Mouse (Mus musculus) urinary bladder, postnatal 14 days (tissue): Measurements from ENCODE around the gene Dab1.

Experiments used
- DNase-seq: peaks from one replicate; pipeline ENCODE4 v3.0.0; 2021; ENCODE audit warnings: low spot score

Dab1 gene

DNA sequence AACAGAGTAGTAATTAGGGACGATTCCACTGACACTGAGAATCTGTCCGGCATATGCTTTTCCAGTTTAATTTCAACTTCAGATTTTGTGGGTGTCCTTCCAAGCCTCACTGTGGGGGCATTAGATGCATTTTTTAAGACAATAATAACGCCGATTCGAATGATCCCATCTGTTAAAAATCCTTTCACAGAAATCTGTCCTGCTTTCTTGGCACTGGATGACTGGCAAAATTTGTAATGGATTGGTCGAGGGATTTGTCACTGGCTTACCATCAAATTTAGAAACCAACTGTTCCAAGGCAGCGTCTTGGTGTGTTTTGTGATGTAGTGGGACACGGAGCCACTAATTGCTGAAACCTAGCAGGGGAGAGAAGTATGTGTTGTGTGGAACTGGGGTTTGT, 638.6 kb downstream of the Dab1 start:
- no peak for DNase-seq

DNA sequence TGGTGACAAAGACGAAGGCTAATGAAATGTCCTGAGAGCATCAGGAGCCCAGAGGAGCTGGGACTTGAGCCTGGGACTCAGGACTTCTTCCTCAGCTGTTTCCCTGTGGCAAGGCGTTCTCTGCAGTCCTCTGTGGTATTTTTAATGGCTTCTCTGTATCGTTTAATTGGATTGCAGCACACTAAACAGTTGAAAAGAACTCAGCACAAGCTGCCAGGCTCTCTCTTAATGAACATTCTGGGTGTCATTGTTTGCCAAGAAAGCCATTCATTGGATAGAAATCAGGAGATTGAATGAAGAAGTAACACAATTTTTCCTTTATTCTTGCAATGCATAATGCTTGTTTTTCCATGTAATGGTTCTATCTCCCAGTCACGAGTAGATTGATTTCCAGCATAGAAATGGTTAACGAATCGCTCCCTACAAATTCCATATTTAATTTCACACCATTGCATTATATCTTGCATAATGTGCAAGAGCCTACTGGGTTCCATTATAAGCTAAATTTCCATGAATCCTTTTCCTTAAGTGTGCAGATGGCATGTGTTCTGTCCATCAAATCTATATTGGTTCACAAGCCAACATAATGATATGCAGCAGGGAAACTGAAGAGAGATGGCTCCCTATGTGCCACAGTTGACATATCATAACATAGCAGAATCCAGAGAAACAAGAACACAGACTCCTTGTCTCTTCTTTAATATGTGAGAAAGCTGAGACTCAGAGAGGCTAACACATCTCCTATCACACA, 650.4 kb downstream of the Dab1 start:
- DNase-seq, result no peak

GRCm38 (mm10) chr4:104270173-104270557, 651.0 kb downstream of the Dab1 start:
- no peak for DNase-seq

- no peak for DNase-seq
Observed at GRCm38 (mm10) chr4:104275260-104275659, 656.1 kb downstream of the Dab1 start.

DNA sequence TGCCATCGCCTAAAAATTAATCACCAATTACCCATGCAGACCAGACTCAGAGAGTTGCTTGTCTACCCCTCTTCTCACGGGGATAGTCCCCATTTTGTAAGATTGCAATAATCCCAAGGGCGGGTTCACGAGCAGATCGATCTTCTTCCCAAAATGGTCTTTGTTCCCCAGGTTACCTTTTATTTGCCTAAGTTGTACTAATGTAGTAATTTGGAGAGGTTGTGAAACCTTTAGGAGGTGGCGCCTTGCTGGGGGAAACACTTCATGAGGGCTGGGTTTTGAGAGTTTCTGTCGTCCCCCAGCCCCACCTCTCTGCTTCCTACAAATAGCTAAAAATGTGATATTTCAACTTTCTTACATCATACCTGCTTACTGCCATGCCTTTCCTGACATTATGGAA, 657.8 kb downstream of the Dab1 start:
- no peak for DNase-seq

DNA sequence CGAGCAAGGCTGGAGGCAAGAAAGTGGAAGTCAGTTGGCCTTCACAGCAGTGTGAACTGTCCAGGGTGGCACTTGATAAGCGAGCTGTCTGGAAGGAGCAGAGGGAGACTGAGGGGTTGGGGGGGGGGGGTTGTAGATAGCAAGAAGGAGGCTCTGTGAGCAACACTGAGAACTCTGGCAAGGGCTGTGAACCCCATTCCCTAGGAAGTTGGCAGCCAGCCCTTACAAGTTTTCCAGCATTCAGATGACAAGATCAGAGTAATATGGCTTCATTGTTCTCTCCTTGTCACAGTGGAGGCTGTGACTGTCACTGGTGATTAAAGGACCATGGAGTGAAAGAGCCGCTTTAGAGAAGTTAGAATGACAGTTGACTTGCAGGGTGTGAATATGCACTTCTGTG, 662.4 kb downstream of the Dab1 start:
- no peak for DNase-seq

DNA sequence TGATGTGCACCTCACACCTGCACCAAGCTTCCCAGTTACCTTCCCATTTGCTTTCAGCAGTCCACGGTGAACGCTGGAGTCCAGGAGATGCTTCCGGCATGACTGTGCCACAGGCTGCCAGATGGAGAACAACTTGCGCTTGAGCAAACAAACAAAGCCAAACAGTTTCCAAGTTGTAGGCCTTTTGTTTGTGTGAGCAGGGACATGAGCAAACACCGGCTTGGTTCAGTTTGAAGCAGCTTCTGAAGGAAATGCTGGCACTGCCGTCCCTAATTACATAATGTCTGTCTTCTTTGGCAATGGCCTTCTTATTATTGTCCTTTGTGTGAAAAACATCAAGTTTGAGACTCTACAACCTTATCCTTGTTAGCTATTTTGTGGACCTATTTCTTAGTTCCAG, 664.7 kb downstream of the Dab1 start:
- no peak for DNase-seq

DNA sequence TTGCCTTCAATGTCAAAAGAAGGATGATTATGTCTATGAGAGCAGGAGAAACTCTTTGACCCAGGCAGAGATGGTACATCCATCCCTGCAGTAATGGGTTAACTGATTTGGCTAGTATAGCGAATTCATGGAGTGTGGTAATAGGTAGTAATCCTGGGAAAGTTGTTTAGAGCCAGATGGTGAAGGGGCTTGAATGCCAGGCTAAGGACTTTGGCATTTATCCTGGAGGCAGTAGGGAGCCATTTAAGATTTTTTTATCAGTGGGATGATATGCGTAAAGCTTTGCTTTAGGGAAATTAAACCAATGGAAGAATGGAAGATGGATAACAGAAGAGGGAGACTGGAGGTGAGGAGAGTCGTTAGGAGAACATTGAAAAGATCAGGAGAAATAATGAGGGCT, 669.2 kb downstream of the Dab1 start:
- no peak for DNase-seq

GRCm38 (mm10) chr4:104301764-104302163, 682.6 kb downstream of the Dab1 start:
- DNase-seq, result no peak

DNA sequence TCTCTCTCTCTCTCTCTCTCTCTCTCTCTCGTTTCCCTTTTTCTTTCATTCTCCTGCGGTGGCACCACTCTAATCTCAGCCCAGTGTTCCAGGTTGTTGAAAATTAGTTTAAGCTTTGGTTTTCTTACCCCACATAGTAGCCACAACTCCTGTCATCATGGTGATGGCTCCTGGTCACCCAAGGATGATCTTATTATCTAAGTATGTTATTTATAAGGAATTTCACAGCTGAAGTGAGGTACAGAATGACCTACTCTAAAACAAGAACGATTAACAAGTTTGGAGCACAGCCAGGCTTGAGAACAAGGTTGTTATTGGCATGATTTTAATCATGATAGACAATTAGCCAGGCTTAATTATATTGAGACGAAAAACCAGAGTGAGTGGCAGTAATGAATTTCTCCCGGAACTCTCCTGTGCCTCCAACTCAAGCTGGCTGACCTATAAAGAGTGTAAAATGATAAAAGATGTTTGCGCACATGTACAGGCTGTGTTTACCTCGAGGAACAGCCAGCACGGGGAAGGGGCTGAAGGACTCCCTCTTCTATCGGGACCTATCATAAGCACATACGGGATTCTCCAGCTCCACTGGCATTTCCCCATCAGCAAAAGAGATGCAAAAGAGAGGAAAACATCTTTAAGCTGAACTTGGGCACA, 684.0 kb downstream of the Dab1 start:
- no peak for DNase-seq

DNA sequence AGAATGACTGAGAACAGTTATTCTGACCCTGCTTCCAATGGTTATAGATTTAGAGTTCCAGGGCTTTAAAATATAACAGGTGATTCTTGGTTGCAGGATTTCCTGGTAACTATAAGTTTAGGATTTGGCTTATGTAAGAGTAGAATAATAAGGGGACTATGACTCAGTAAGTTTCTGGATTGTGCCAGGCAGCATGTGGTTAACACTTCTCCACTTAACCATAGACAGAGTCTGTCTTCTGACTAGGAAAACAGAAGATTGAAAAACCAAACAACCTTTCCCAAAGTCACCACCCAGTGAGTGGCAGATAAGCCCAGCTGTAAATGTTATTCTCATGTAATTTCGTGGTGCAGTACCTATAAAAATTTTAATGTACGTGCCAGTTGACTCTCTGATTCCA, 688.6 kb downstream of the Dab1 start:
- DNase-seq, result no peak

DNA sequence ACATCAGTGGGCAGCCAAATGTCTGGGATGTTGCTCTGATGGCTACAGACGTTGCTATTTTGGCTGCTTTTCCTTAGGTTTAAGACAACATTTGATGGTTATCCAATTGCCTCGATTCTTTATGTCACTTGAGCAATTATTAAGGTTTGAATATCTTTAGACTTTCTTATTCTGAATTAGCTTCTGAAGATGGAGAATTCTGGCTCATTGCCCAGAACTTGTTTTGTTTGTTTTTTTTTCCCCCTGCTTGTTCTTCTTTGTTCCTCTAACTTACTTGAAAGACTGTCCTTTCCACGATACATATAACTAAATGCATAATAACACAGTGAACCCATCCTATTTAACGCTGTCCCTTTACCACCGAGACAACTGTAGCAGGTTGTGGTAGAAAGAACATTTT, 707.1 kb downstream of the Dab1 start:
- no peak for DNase-seq

GRCm38 (mm10) chr4:104331896-104332295, 712.7 kb downstream of the Dab1 start:
- no peak for DNase-seq

- DNase-seq, result no peak
Observed at GRCm38 (mm10) chr4:104332399-104332798, 713.2 kb downstream of the Dab1 start.

DNA sequence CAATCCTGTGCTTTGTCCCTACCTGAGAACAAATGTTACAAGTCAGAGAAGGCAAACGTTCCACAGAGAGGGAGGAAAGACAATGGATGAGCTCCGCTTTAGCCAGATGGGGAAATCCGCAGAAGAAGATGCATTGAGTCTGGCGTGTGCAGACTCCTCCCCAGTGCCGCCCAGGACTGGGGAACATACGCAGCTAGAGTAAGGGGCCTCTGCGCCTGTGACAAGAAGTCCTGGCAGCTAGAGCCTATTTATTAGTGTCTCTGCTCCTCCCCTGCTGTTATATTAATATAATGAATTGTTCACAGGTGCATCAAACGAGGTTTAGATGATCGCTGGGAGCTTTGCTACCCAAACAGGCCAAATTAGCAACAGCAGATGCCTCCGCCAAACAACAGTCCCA, 718.1 kb downstream of the Dab1 start:
- DNase-seq, result no peak

DNA sequence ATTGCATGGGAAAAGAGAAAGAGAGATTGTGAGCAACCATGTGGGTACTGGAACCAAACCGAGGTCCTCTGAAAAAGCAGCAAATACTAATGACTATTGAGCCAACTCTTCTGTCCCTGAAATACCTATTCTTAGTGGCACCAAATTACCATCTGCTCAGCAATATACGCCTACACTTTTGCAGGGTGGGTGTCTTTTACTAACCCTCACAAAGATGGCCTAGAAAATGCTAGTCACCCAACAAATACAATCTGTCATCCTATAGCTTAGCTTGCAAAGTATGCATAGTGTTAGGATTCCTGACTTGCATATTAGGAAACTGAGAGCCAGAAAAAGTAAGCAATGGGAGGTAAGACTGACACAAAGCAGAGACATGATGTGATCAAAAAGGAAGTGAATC, 719.2 kb downstream of the Dab1 start:
- DNase-seq, result no peak

DNA sequence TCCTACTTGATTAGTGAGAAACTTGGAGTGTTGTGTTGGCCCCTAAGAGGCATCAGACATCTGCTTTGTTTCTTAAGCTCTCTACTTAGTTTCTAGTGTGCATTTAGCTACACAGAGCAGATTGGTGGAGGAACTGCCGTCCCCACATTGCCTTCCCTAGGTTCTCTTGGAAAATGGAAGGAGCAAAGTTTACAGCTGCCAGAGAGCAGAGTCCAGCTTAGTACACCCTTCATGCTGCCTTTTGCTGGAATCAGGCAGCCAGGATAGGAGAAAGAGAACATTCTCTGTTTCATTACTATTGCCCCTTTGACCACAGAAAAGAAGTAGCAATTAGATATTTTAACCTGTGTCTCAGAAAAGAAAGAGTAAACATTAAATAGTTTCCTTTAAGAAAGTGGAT, 742.2 kb downstream of the Dab1 start:
- DNase-seq, result no peak

- no peak for DNase-seq
Observed at GRCm38 (mm10) chr4:104366491-104366890, 747.3 kb downstream of the Dab1 start.

DNA sequence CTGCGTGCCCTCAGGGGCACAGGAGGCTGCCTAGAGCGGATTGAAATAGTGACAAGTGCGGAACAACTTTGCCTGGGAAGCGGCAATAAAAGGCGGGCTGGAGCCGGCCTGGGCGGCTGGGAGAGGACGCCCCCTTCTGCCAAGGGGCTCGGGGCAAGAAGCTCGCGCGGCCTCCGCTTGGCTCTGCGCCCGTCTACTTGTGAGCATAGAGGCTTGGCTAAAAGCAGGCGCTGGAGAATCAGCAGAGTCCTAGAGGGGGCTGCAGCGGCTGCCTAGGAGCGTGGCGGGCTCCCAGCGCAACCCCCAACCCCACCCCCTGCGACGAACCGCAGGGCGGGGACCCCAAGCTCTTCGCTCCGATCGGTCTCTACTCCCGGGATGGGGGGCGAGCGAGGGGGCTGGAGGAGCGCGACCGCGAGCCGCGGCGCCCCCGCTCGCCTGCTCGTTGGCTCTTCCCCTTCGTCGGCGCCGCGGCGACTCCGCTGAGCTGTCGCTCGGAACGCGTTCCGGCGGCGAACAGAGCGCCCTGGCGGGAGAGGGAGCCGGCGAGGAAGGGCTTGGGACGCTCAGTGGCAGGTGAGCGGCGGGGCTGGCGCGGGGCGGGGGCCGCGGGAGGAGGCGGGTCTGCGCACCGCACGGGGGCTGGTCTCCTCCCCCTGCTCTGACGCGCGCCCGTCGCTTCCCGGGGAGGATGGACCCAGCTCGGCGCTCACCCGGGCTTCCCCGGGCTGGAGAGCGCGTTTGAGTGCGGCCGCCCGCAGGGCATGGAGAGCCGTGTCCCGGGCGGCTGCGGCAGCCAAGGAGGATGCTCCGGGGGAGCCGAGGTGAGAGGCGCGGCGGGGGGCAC, 748.0 kb downstream of the Dab1 start:
- DNase-seq, result peak; percentile 69

DNA sequence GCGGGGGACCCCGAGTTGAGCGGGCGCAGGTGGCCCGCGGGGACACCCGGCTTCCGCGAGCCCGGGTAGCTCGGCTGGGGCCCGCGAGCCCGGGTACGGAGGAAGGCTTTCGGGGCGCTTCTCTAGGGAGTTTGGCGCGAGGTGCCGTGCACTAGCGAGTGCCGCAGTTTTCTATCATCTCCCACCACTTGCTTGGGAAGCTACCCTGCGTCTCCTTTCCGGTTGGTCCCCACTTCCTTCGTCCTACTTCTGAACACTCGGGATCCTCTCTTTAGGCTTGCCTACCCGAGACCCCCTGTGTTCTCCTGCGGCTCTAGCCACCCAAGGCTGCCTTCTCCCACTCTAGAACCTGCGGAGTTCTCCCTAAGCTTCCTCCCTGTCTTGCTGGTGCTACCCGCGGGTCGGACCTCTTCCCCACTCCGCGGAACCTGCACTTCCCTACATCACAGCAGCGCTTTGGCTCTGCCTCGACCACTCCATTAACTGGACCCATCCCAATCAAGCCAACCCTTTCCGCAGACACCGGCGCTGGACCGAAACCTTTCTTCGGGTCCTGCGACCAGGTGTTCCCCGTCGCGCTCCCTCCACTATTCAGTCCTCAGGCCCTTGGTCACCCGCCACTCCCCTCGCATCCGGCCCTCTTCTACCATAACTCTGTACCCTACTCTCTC, 748.7 kb downstream of the Dab1 start:
- peak; percentile 33 for DNase-seq

DNA sequence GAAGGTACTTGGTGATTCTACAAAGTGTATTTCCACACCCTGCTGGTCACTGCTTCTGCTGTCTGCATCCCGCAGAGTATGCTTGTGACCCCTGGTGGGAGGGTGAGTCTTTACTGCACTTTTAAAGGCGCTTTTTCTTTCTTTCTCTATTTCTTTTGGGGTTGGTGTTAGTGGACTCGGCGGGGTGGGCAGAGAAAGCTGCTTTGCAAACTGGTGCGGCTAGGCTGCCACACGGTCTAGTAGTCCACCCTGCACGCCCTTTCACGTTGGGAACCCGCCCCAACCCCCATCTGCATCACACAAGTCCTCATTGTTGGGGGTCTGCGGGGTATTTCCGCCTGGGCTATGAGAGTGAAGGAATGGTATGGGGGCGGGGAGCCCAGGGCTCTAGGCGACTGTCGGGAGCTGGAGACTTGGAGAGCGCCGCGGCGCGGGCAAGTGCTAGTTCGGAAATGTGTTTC, 749.4 kb downstream of the Dab1 start:
- DNase-seq, result no peak

DNA sequence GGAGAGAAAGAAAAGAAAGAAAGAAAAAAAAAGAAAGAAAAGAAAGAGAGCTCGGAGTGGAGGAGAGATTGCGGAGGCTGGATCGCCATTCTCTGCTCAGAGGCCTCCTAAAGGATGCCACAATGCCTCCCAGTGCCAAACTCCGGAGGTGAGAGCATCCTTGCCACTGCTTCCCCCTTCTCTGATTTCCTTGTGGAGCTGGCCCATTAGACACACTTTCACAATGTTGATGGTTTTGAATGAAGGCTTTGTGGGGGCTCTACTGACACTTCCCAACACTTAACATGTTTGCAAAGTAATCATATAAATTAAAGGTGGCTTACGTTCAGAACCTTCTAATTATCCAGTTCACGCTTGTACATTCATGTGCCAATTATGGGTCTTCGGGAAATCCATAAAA, 749.9 kb downstream of the Dab1 start:
- no peak for DNase-seq
